Mouse (Mus musculus) heart, embryonic 12.5 days (tissue): ENCODE measurements around the gene Rap1a. TPM values are rescaled to one million over a fixed set of nuclear protein-coding genes. Genes with fewer than 3 reads are reported as not detected.
A peak's percentile ranks its signal among the peaks of the same experiment; 100 is the strongest.

ENCODE experiments used
- ATAC-seq: fragments of 200-750 bp; cut with Nextera tagmentation; 2 replicates; pipeline ENCODE4 v1.8.0; 2017; ENCODE audit warnings: moderate TSS enrichment, moderate library complexity; ENCODE audit not compliant: insufficient number of reproducible peaks, low FRiP score
- H3K27ac ChIP-seq: fragments of 300-500 bp; sonication (generic); 2 replicates; pipeline ENCODE4 v1.5.1; 2016; ENCODE audit warnings: mild to moderate bottlenecking, moderate library complexity; ENCODE audit not compliant: poor library complexity, severe bottlenecking
- H3K27me3 ChIP-seq: fragments of 300-500 bp; sonication (generic); replicated peaks from 2 replicates; pipeline ENCODE4 v1.6.1; 2016; ENCODE audit warnings: mild to moderate bottlenecking, moderate library complexity
- H3K36me3 ChIP-seq: fragments of 300-500 bp; sonication (generic); 2 replicates; pipeline ENCODE4 v1.6.1; 2016; ENCODE audit warnings: mild to moderate bottlenecking, moderate library complexity
- H3K4me1 ChIP-seq: fragments of 300-500 bp; sonication (generic); replicated peaks from 2 replicates; pipeline ENCODE4 v1.6.1; 2016; ENCODE audit warnings: mild to moderate bottlenecking
- H3K4me2 ChIP-seq: fragments of 300-500 bp; sonication (generic); 2 replicates; pipeline ENCODE4 v1.6.1; 2016; ENCODE audit warnings: mild to moderate bottlenecking, moderate library complexity
- H3K4me3 ChIP-seq: fragments of 300-500 bp; sonication (generic); 2 replicates; pipeline ENCODE4 v1.5.1; 2016; ENCODE audit warnings: mild to moderate bottlenecking
- H3K9ac ChIP-seq: fragments of 300-500 bp; sonication (generic); 2 replicates; pipeline ENCODE4 v1.6.1; 2016; ENCODE audit warnings: mild to moderate bottlenecking, moderate library complexity
- H3K9me3 ChIP-seq: fragments of 300-500 bp; sonication (generic); replicated peaks from 2 replicates; pipeline ENCODE4 v1.6.1; 2016; ENCODE audit warnings: mild to moderate bottlenecking, moderate library complexity
- WGBS: fragments of 180-500 bp; shearing (Covaris S2); methylation state at CpG from one replicate; pipeline ENCODE4 v1.1.7; 2016; 5-methylcytosine and 5-hydroxymethylcytosine counted together
- polyA plus RNA-seq: library from polyadenylated mRNA; unstranded; fragments of >200 nt; fragmentation: Nextera tagmentation; extraction: Ambion mirVana; gene quantifications from 2 replicates; pipeline ENCODE4 v1.2.1, GENCODE M21; 2016

The Rap1a gene
- polyA plus RNA-seq, 1 experiment from 2014 or later = 92.0 TPM

- H3K27me3 ChIP-seq = peaks cover 4% of the 10 kb centered on the region; the same call in 1 of the 2 replicates
- peak; percentile 97 for ATAC-seq
- peak within 1 kb of the TSS; percentile 97 for H3K4me3 ChIP-seq
Observed at GRCm38 (mm10) chr3:105687324-105688060, 113.6 kb downstream of the Rap1a start, which contains the start of gene Ddx20. Ddx20 (minus strand) TSS chr3:105687574.

GRCm38 (mm10) chr3:105686394-105687323 is 114.5 kb downstream of the Rap1a start:
- Histone ChIP-seq H3K9me3 (no peaks in the 10 kb centered on the region), H3K4me2 (peak overlapping the region; percentile 75), H3K9ac (peak overlapping the region; percentile 96), H3K27ac (peak overlapping the region; percentile 80; the same call in 1 of the 2 replicates), H3K4me1 (peaks cover 10% of the 10 kb centered on the region; the same call in 1 of the 2 replicates), H3K27me3 (no peaks in the 10 kb centered on the region), H3K4me3 (peak overlapping the region; percentile 97), H3K36me3 (peaks cover 21% of the 10 kb centered on the region)
- WGBS = 8% methylated on average over 60 of the region's 60 CpGs
- ATAC-seq = peak; percentile 56

More at GRCm38 (mm10) chr3:105687324-105688060, 113.6 kb downstream of the Rap1a start, which contains the start of gene Ddx20:
- H3K9me3 ChIP-seq = no peaks in the 10 kb centered on the region
- peak within 1 kb of the TSS; percentile 96 for H3K9ac ChIP-seq
- H3K4me1 ChIP-seq = peaks cover 10% of the 10 kb centered on the region; the same call in 1 of the 2 replicates
- peak within 1 kb of the TSS; percentile 75 for H3K4me2 ChIP-seq
- H3K27ac ChIP-seq = peak within 1 kb of the TSS; percentile 80
- under 1% methylated on average over 72 of the region's 72 CpGs for WGBS
- H3K36me3 ChIP-seq = peaks cover 18% of the 10 kb centered on the region

- no peak overlapping the region for H3K4me3 ChIP-seq
- H3K4me2 ChIP-seq = no peak overlapping the region
- no peaks in the 10 kb centered on the region for H3K9me3 ChIP-seq
- ATAC-seq = no peak
- H3K4me1 ChIP-seq = no peaks in the 10 kb centered on the region
- no peak overlapping the region for H3K9ac ChIP-seq
- H3K36me3 ChIP-seq = peaks cover 50% of the 10 kb centered on the region
- no peak overlapping the region for H3K27ac ChIP-seq
- no peaks in the 10 kb centered on the region for H3K27me3 ChIP-seq
- WGBS = 93% methylated on average over 7 of the region's 7 CpGs
Observed at GRCm38 (mm10) chr3:105680346-105680745, 120.8 kb downstream of the Rap1a start.

Other genes starting within 250 kb of the Rap1a start
- gene Ddx20, start 113.8 kb downstream of the Rap1a start, polyA plus RNA-seq = 23.0 and 23.8 TPM in 2 replicates
- 2.2 and 3.2 TPM in 2 replicates for gene Inka2, start 96.7 kb downstream of the Rap1a start, polyA plus RNA-seq
- gene Adora3, start 69.5 kb upstream of the Rap1a start, polyA plus RNA-seq = 0.10 TPM in 1 of 2 replicates, not detected in the other
- gene Tmigd3, start 69.6 kb upstream of the Rap1a start, polyA plus RNA-seq = 0.42 TPM in 1 of 2 replicates, not detected in the other
- 2.1 and 2.9 TPM in 2 replicates for gene I830077J02Rik, start 131.3 kb upstream of the Rap1a start, polyA plus RNA-seq
- 89.4 and 89.9 TPM in 2 replicates for gene Wdr77, start 158.0 kb upstream of the Rap1a start, polyA plus RNA-seq
- 745 and 746 TPM in 2 replicates for gene Atp5f1, start 158.8 kb upstream of the Rap1a start, polyA plus RNA-seq
- 1.9 TPM in 2 replicates for gene Ovgp1, start 172.4 kb upstream of the Rap1a start, polyA plus RNA-seq
- gene Pifo, start 213.3 kb upstream of the Rap1a start, polyA plus RNA-seq = not detected in 2 replicates
- 0.24 and 0.39 TPM in 2 replicates for gene Chil5, start 231.5 kb upstream of the Rap1a start, polyA plus RNA-seq